Mouse (Mus musculus): Measurements from ENCODE around the gene Snrpf.

- TF ChIP-seq POLR2A (IDR thresholded peaks at IDR 0.05; ENCODE audit: borderline replicate concordance, insufficient read depth, low read length): peak; percentile 69; the same call in 1 of the 2 replicates
- TF ChIP-seq CTCF (IDR thresholded peaks at IDR 0.05; ENCODE audit: borderline replicate concordance, insufficient read depth, low read depth, low read length): peak; percentile 81
Observed at GRCm38 (mm10) chr10:93594022-93594482, 4.5 kb upstream of the Snrpf start.
